Mouse (Mus musculus): ENCODE results near the gene Tmem54.

Tmem54 gene

GRCm38 (mm10) chr4:129105356-129105755, at the start of gene Tmem54:
TSS of gene Tmem54 (plus strand) at chr4:129105548.
- DNase-seq (ENCODE audit: low spot score in 2 of 2): no peak

- no peak for DNase-seq (ENCODE audit: low spot score in 2 of 2)
These were observed 49.8 kb upstream of the Tmem54 start for GRCm38 (mm10) chr4:129055562-129055961.

GRCm38 (mm10) chr4:129057533-129058206, 47.7 kb upstream of the Tmem54 start:
- DNase-seq (ENCODE audit: low spot score in 2 of 2): peak; percentile 98

GRCm38 (mm10) chr4:129058207-129059092, 46.9 kb upstream of the Tmem54 start, which contains the start of gene Rnf19b:
TSS of gene Rnf19b (plus strand) at chr4:129058271.
- peak; percentile 53 to 56 for DNase-seq (ENCODE audit: low spot score in 2 of 2)

GRCm38 (mm10) chr4:129059125-129059551, 46.2 kb upstream of the Tmem54 start:
- peak in 1 of 2 experiments; percentile 44 for DNase-seq (ENCODE audit: low spot score in 2 of 2)

GRCm38 (mm10) chr4:129059922-129060321, 45.4 kb upstream of the Tmem54 start:
- DNase-seq (ENCODE audit: low spot score in 2 of 2): no peak

GRCm38 (mm10) chr4:129061486-129061885, 43.9 kb upstream of the Tmem54 start:
- DNase-seq (ENCODE audit: low spot score in 2 of 2): no peak

- DNase-seq (ENCODE audit: low spot score in 2 of 2): no peak
These were observed 42.9 kb upstream of the Tmem54 start for GRCm38 (mm10) chr4:129062281-129063075.

GRCm38 (mm10) chr4:129065688-129066236, 39.6 kb upstream of the Tmem54 start:
- no peak for DNase-seq (ENCODE audit: low spot score in 2 of 2)

GRCm38 (mm10) chr4:129067638-129068415, 37.5 kb upstream of the Tmem54 start:
- DNase-seq (ENCODE audit: low spot score in 2 of 2): no peak

GRCm38 (mm10) chr4:129068848-129069247, 36.5 kb upstream of the Tmem54 start:
- DNase-seq (ENCODE audit: low spot score in 2 of 2): no peak

GRCm38 (mm10) chr4:129079126-129079525, 26.2 kb upstream of the Tmem54 start:
- no peak for DNase-seq (ENCODE audit: low spot score in 2 of 2)

- no peak for DNase-seq (ENCODE audit: low spot score in 2 of 2)
These were observed 24.3 kb upstream of the Tmem54 start for GRCm38 (mm10) chr4:129081041-129081440.

- DNase-seq (ENCODE audit: low spot score in 2 of 2): peak; percentile 57 to 68
These were observed 23.8 kb upstream of the Tmem54 start for GRCm38 (mm10) chr4:129081512-129081911.

GRCm38 (mm10) chr4:129081939-129082338, 23.4 kb upstream of the Tmem54 start:
- DNase-seq (ENCODE audit: low spot score in 2 of 2): no peak

GRCm38 (mm10) chr4:129082379-129083115, 22.8 kb upstream of the Tmem54 start:
- DNase-seq (ENCODE audit: low spot score in 2 of 2): peak; percentile 71 to 75

- no peak for DNase-seq (ENCODE audit: low spot score in 2 of 2)
These were observed 20.5 kb upstream of the Tmem54 start for GRCm38 (mm10) chr4:129084896-129085295.

GRCm38 (mm10) chr4:129086078-129086477, 19.3 kb upstream of the Tmem54 start:
- DNase-seq (ENCODE audit: low spot score in 2 of 2): peak; percentile 75 to 83

- no peak for DNase-seq (ENCODE audit: low spot score in 2 of 2)
These were observed 17.5 kb upstream of the Tmem54 start for GRCm38 (mm10) chr4:129087850-129088249.

GRCm38 (mm10) chr4:129095276-129095675, 10.1 kb upstream of the Tmem54 start:
- DNase-seq (ENCODE audit: low spot score in 2 of 2): no peak

Data from right cerebral cortex, postnatal 10 days (tissue).